Mouse (Mus musculus): ENCODE measurements at regions not wholly inside any gene's neighbourhood (a gene's known extent, or its start where the extent isn't known, plus 50 kb on each side); places are given as distances from the start of the nearest gene placed in this dataset.

- DNase-seq (ENCODE audit: low read depth, low spot score) = no peak
These were observed 576.7 kb downstream of the Ttll7 start for GRCm38 (mm10) chr3:147428837-147429236.

DNA sequence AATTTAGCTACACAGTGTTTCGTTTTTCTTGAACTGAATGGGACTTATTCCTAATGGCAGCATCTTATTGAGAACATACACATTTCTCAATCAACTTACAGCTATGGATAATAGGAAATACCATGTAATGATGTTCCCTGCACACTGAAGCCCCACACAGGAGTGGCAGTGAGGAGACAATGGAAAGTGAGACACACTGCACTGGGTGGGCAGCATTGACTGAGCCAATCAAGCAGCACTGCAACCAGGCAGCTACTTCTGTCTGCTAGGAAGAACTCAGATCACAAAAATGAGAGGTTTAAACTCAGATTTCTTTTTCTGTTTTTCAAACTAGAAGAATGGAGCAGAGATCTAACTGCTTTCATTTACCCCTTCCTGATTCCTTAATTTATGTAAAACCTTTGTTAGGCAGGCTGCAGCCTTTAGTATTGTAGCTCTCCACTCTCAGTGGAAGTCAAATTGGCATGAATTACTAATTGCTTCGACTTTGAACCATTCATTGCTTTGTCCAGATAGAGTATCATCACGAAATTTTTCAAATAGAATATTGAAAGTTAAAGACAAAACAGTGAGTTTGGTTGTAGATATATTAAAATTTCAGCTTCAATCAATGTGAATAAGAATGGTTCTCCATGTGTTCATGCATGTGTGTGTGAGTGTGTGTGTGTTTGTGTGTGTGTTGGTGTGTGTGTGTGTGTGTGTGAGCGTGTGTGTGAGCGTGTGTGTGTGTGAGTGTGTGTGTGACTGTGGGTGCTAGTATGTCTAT, 590.9 kb downstream of the Ttll7 start:
- no peak for DNase-seq (ENCODE audit: low read depth, low spot score)

- no peak for DNase-seq (ENCODE audit: low read depth, low spot score)
These were observed 591.5 kb downstream of the Ttll7 start for GRCm38 (mm10) chr3:147443691-147443960.

- no peak for DNase-seq (ENCODE audit: low read depth, low spot score)
These were observed 592.0 kb downstream of the Ttll7 start for GRCm38 (mm10) chr3:147444005-147444763.

DNA sequence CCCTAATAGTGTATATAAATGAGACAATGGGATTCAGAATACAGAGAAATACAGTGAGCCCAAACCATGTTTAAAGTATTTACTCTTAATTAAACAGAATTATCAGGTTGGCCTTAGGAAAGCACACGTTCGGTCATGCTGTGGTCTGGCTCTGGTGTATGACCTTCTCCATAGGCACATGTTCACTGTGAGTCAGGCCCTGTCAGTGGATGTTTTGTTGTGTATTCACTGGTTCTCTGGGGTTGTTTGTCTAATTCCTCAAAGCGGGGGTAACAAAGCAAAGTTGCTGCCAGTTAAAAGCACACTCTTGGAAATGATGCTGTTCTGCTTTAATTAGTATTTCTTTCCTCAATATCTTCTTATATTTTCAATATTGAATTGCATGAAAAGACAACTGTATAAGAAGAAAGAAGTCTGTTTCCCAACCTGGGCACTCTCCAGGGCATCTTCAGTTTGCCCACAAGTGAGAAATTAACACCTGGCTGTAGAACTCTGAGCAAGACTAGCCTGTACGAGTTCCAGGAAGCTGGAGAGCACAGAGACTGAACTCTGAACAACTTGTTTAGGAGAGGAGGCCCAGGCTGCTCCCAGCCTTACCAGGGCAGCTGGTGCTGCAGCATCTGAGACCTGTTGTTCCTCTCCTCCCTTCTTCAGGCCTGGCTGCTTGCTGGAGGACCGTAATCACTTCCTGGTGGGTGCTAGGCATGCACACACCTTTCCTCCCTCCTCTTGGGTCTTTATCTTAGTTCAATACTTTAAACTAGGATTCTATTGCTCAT, 593.1 kb downstream of the Ttll7 start:
- no peak for DNase-seq (ENCODE audit: low read depth, low spot score)

- DNase-seq (ENCODE audit: low read depth, low spot score) = no peak
These were observed 593.7 kb downstream of the Ttll7 start for GRCm38 (mm10) chr3:147445884-147446283.

DNA sequence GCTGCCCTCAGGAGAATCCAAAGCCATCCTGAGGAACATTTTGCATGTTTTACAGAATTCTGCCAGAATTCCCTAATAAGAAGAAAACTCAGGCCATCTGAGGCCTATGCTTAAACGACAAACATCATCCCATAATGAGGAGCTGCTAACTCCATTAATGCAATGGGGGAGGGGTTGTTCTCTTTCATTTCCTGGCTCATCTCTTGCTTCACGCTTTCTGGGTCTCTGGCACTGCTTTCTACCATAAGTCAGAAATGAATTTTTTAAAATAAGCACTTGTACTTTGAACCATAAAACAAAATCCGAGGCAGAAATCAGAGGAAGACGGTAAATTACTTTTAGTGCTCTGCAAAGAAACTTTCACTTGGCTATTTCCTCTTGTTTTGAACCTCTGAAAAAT, 600.0 kb downstream of the Ttll7 start:
- no peak for DNase-seq (ENCODE audit: low read depth, low spot score)

- DNase-seq (ENCODE audit: low read depth, low spot score) = no peak
These were observed 603.2 kb downstream of the Ttll7 start for GRCm38 (mm10) chr3:147455383-147455782.

GRCm38 (mm10) chr3:147456294-147456693, 604.1 kb downstream of the Ttll7 start:
- DNase-seq (ENCODE audit: low read depth, low spot score) = no peak

GRCm38 (mm10) chr3:147458115-147458514, 605.9 kb downstream of the Ttll7 start:
- DNase-seq (ENCODE audit: low read depth, low spot score) = no peak

DNA sequence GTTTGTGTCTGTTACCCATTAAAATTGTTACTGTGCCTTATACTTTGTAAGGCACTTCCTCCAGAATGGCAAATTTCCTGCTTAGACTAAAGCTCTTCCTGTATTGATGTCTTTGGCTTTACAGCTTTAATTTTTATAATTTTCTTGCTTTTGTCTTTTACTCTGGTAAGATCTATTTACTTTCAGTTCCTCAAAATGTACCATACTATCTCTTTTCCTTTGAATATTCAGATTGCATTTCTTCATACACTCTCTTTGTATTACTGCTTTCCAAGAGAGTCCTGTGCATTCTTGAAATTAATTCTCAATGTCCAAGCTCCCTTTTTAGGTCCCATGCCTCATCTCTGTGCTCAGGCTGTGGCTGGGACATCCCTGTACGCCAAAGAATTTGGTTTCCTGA, 627.7 kb downstream of the Ttll7 start:
- DNase-seq (ENCODE audit: low read depth, low spot score) = no peak
